Mouse (Mus musculus): ENCODE data around the gene Nme4. TPM values are rescaled to one million over a fixed set of nuclear protein-coding genes. Genes with fewer than 3 reads are reported as not detected.
"Not testable (repeated sequence)": the region's sequence is repeated elsewhere in the genome, so short reads cannot be mapped to it uniquely, and the experiment has no call there.

Gene Nme4
- total and polyA plus RNA-seq, 2 experiments from 2014 or later: 7.7 to 10.2 TPM

GRCm38 (mm10) chr17:26099316-26099715, 3.9 kb upstream of the Nme4 start:
- H3K36me3 ChIP-seq (ENCODE audit: insufficient read depth, low read length); ATAC-seq (ENCODE audit: low FRiP score); H3K4me1 ChIP-seq (ENCODE audit: insufficient read depth, low read length); H3K27me3 ChIP-seq (ENCODE audit: insufficient read depth, low read length); H3K27ac ChIP-seq (ENCODE audit: low read depth, low read length); H3K9ac ChIP-seq (replicated peaks; ENCODE audit: low read length, poor library complexity, severe bottlenecking); DNase-seq (ENCODE audit: low spot score); H3K4me3 ChIP-seq (ENCODE audit: low read depth, low read length); H3K9me3 ChIP-seq (ENCODE audit: low read length); H3K4me2 ChIP-seq (ENCODE audit: low read depth, low read length, poor library complexity, severe bottlenecking): not testable (repeated sequence)
- WGBS: 65% methylated on average over 3 of the region's 3 CpGs
- TF ChIP-seq CTCF (IDR thresholded peaks at IDR 0.05): peak; percentile 63

DNA sequence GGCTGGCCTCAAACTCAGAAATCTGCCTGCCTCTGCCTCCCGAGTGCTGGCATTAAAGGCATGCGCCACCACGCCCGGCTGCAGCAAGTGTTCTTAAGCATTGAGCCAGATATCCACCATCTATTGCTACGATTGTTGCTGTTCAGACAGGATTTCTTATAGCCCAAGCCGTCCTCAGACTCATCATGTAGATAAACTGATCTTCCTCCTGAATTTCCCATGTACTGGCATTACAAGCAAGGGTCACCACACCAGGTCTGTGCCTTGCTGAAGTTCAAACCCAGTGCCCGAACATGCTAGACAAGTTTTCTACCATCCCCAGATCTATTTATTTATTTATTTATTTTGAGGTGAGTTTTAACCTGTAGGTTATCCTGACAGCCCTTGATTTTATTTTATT, 3.1 kb upstream of the Nme4 start:
- no peak overlapping the region for H3K4me2 ChIP-seq (ENCODE audit: low read depth, low read length, poor library complexity, severe bottlenecking)
- no peak overlapping the region for H3K4me3 ChIP-seq (ENCODE audit: low read depth, low read length)
- H3K4me1 ChIP-seq (ENCODE audit: insufficient read depth, low read length): no peaks in the 10 kb centered on the region; the same call in 1 of the 2 replicates
- no peak for ATAC-seq (ENCODE audit: low FRiP score)
- H3K27ac ChIP-seq (ENCODE audit: low read depth, low read length): no peak overlapping the region
- H3K36me3 ChIP-seq (ENCODE audit: insufficient read depth, low read length): no peaks in the 10 kb centered on the region
- no peak for DNase-seq (ENCODE audit: low spot score)
- 94% methylated on average over 7 of the region's 7 CpGs for WGBS
- no peak overlapping the region for H3K9ac ChIP-seq (replicated peaks; ENCODE audit: low read length, poor library complexity, severe bottlenecking)
- H3K27me3 ChIP-seq (ENCODE audit: insufficient read depth, low read length): no peaks in the 10 kb centered on the region
- H3K9me3 ChIP-seq (ENCODE audit: low read length): no peaks in the 10 kb centered on the region
- no peak for TF ChIP-seq CTCF (IDR thresholded peaks at IDR 0.05)

DNA sequence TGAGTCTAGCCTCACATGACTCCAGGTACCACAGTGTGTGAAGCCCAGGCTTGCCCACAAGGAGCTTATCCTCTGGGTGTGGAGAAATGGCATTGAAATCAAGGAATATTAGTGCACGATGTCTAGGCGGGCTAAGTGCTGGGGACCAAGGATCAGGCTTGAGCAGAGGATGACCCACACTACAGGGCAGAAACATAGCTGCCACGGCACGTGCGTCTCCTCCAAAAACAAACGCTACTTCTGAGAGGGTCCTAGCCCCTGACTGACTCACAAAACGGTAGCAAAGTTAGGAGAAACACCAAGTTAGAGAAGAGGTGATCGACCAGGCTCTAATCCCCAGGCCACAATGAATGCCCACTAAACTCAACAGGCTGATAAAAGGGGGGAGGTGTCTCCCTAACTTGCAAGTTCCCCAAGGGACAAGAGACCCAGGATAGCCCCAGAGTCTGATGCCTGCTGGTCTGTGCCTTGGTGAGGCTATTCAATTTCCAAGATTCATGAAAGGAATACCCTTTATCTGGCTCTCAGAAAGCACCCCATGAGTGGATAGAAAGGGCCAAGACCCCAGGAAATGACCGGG, 781 bp downstream of the Nme4 start:
- DNase-seq (ENCODE audit: low spot score) (no peak), ATAC-seq (ENCODE audit: low FRiP score) (no peak)
- whole genome bisulfite sequencing: 37% methylated on average over 9 of the region's 9 CpGs
- H3K4me1 ChIP-seq (ENCODE audit: insufficient read depth, low read length): no peaks in the 10 kb centered on the region; the same call in 1 of the 2 replicates
- H3K9me3 ChIP-seq (ENCODE audit: low read length): no peaks in the 10 kb centered on the region
- TF ChIP-seq CTCF (IDR thresholded peaks at IDR 0.05): no peak
- peak overlapping the region; percentile 90 for H3K4me2 ChIP-seq (ENCODE audit: low read depth, low read length, poor library complexity, severe bottlenecking)
- H3K27me3 ChIP-seq (ENCODE audit: insufficient read depth, low read length): no peaks in the 10 kb centered on the region
- peak overlapping the region; percentile 57 for H3K4me3 ChIP-seq (ENCODE audit: low read depth, low read length)
- H3K36me3 ChIP-seq (ENCODE audit: insufficient read depth, low read length): no peaks in the 10 kb centered on the region
- H3K27ac ChIP-seq (ENCODE audit: low read depth, low read length): no peak overlapping the region
- peak overlapping the region; percentile 67 for H3K9ac ChIP-seq (replicated peaks; ENCODE audit: low read length, poor library complexity, severe bottlenecking)

GRCm38 (mm10) chr17:26089905-26090632, 5.3 kb downstream of the Nme4 start, which contains the start of gene Decr2:
Decr2 (minus strand) TSS chr17:26090337.
- DNase-seq (ENCODE audit: low spot score) (peak; percentile 94), ATAC-seq (ENCODE audit: low FRiP score) (peak; percentile 80)
- WGBS: 2% methylated on average over 32 of the region's 32 CpGs
- Histone ChIP-seq H3K36me3 (ENCODE audit: insufficient read depth, low read length) (no peaks in the 10 kb centered on the region), H3K4me3 (ENCODE audit: low read depth, low read length) (peak within 1 kb of the TSS; percentile 63), H3K27ac (ENCODE audit: low read depth, low read length) (peak within 1 kb of the TSS; percentile 70), H3K9me3 (ENCODE audit: low read length) (no peaks in the 10 kb centered on the region), H3K27me3 (ENCODE audit: insufficient read depth, low read length) (no peaks in the 10 kb centered on the region), H3K4me1 (ENCODE audit: insufficient read depth, low read length) (no peaks in the 10 kb centered on the region; the same call in 1 of the 2 replicates), H3K4me2 (ENCODE audit: low read depth, low read length, poor library complexity, severe bottlenecking) (peak within 1 kb of the TSS; percentile 84), H3K9ac (replicated peaks; ENCODE audit: low read length, poor library complexity, severe bottlenecking) (peak within 1 kb of the TSS; percentile 68)
- TF ChIP-seq CTCF (IDR thresholded peaks at IDR 0.05): peak; percentile 95

GRCm38 (mm10) chr17:26087059-26087564, 8.3 kb downstream of the Nme4 start:
- no peaks in the 10 kb centered on the region for H3K4me1 ChIP-seq (ENCODE audit: insufficient read depth, low read length)
- 91% methylated on average over 9 of the region's 9 CpGs for WGBS
- no peak overlapping the region for H3K27ac ChIP-seq (ENCODE audit: low read depth, low read length)
- no peaks in the 10 kb centered on the region for H3K27me3 ChIP-seq (ENCODE audit: insufficient read depth, low read length)
- DNase-seq (ENCODE audit: low spot score) (no peak), ATAC-seq (ENCODE audit: low FRiP score) (no peak)
- no peak overlapping the region for H3K4me2 ChIP-seq (ENCODE audit: low read depth, low read length, poor library complexity, severe bottlenecking)
- H3K9me3 ChIP-seq (ENCODE audit: low read length): no peaks in the 10 kb centered on the region
- H3K4me3 ChIP-seq (ENCODE audit: low read depth, low read length): no peak overlapping the region
- peaks cover 6% of the 10 kb centered on the region; the same call in 1 of the 2 replicates for H3K36me3 ChIP-seq (ENCODE audit: insufficient read depth, low read length)
- no peak overlapping the region for H3K9ac ChIP-seq (replicated peaks; ENCODE audit: low read length, poor library complexity, severe bottlenecking)
- TF ChIP-seq CTCF (IDR thresholded peaks at IDR 0.05): no peak

- Histone ChIP-seq H3K4me2 (ENCODE audit: low read depth, low read length, poor library complexity, severe bottlenecking) (no peak overlapping the region), H3K27me3 (ENCODE audit: insufficient read depth, low read length) (no peaks in the 10 kb centered on the region), H3K4me1 (ENCODE audit: insufficient read depth, low read length) (no peaks in the 10 kb centered on the region), H3K9me3 (ENCODE audit: low read length) (no peaks in the 10 kb centered on the region), H3K4me3 (ENCODE audit: low read depth, low read length) (no peak overlapping the region), H3K36me3 (ENCODE audit: insufficient read depth, low read length) (peaks cover 6% of the 10 kb centered on the region; the same call in 1 of the 2 replicates), H3K27ac (ENCODE audit: low read depth, low read length) (no peak overlapping the region), H3K9ac (replicated peaks; ENCODE audit: low read length, poor library complexity, severe bottlenecking) (no peak overlapping the region)
- DNase-seq (ENCODE audit: low spot score) (no peak), ATAC-seq (ENCODE audit: low FRiP score) (no peak)
- TF ChIP-seq CTCF (IDR thresholded peaks at IDR 0.05): no peak
- 42% methylated on average over 2 of the region's 2 CpGs for WGBS
Observed at GRCm38 (mm10) chr17:26080867-26081266, 14.5 kb downstream of the Nme4 start.
